Mouse (Mus musculus) c-Kit-positive CD71-negative TER-119-negative erythroid progenitor cells, embryonic 14.5 days (primary cell): ENCODE measurements around the gene Pnpla1.

Experiments used
- DNase-seq: peaks from one replicate; pipeline ENCODE4 v3.0.0-alpha.2; 2013; ENCODE audit warnings: low read depth

Gene Pnpla1

DNA sequence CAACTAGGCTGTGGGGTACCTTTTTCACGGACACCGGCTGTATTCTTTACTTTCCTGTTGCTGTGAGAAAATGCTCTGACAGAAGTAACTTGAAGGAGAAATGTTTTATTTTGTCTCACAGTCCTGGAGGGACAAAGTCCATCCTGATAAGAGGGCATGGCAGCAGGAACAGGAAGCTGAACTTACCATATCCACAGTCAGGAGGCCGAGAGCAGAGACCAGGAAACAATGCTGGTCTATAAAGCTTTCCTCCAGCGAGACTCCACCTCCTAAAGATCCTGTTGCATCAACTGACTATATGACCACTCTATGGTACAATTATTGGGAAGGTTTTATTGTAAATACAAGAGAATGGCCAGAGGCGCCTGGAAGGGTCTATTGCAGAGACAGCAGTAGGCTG, 14.5 kb upstream of the Pnpla1 start:
- no peak for DNase-seq

GRCm38 (mm10) chr17:28846974-28847617, 11.1 kb upstream of the Pnpla1 start:
- DNase-seq, result no peak

GRCm38 (mm10) chr17:28850511-28850910, 7.7 kb upstream of the Pnpla1 start:
- no peak for DNase-seq

GRCm38 (mm10) chr17:28854377-28854776, 3.8 kb upstream of the Pnpla1 start:
- DNase-seq, result no peak

- no peak for DNase-seq
Measured at GRCm38 (mm10) chr17:28855166-28855885, 2.9 kb upstream of the Pnpla1 start.

GRCm38 (mm10) chr17:28856030-28856429, 2.2 kb upstream of the Pnpla1 start:
- DNase-seq, result no peak

GRCm38 (mm10) chr17:28863926-28864325, 5.7 kb downstream of the Pnpla1 start:
- no peak for DNase-seq

DNA sequence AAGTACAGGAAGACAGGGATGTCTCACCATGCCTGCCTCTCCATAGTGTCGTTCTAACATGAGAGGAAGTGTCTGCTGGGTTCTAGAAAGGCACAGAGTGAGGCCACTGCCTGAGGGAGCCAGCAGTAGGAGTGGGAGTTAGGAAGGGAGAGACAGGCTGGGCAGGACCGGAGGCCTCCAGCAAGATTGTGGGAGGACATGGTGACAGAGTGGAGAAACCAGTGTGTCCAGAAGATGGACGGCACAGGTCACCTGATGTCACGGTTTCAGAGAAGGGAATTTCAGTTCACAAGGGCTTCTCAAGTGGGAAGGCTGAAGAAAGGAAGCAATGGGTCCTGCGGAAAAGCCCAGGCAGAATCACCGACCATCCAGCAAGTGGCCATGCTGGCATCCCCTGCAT, 6.3 kb downstream of the Pnpla1 start:
- DNase-seq, result no peak

DNA sequence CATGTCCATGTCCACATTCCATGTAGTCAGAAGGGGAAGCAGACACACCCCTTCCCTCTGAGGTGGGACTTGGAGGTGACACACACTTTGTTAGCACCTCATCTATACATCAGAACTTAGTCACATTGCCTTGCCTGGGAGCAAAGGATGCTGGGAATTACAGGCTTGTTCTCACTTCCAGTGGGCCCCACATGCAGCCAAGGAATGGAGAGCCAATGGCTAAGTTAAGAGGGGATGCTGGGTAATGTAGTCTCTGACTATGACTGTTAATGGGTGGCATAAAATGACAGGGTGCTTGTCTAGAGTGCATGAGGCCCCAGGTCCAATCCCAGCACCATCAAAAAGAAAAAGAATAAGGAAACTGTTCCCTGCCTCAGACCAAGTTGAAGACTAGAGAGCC, 8.7 kb downstream of the Pnpla1 start:
- DNase-seq, result no peak

- DNase-seq, result no peak
Measured at GRCm38 (mm10) chr17:28867381-28867780, 9.2 kb downstream of the Pnpla1 start.

DNA sequence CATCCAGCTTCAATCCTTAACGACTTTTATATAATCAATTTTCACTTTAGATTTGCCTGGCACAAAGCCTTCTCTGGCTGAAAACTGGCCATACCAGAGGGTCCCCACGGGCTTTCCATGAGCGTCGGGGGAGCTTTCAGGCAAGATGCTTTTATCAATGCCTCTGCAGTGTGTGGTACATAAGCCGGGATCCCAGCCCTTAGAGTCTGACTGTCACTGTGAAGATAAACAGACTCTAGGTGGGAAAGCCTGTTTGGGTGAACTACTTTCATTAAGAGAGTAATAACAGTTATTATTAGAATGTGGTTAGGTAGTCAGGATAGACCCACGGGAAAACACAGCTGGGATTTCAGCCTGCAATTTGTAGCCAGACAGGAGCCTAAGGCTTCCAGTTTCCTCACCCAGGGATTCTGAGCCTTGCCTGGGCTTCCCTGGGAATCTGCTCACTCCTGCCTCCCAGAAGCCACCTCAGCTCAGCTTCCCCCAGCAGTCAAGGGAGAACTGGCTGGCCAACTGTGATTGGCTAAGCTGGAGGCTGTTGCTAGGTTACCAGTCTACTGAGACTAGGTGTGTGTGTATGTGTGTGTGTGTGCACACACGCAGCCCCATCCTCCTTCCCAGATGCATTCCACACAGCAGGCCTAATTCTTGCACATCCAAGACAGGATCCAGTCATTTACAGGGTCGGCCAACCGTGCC, 11.3 kb downstream of the Pnpla1 start:
- no peak for DNase-seq

GRCm38 (mm10) chr17:28870435-28870834, 12.2 kb downstream of the Pnpla1 start:
- no peak for DNase-seq

DNA sequence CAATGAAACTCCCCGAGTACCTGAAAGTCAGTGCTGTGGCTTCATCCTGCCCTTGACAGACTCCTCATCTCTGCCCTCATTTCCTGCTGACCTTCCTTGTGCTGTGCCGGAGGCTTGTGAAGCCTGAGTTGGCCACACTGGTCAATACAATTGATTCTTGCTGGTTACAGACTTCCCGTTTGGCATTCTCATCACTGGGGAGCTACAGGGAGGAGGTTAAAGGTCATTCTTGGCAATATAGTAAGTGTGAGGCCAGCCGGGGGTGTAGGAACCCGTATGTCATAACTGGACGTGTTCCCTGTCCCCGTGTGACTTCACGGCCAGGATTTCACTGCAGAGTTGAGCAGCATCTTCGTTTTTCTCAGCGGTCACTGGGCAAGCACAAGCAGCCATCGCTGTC, 13.6 kb downstream of the Pnpla1 start:
- DNase-seq, result no peak

DNA sequence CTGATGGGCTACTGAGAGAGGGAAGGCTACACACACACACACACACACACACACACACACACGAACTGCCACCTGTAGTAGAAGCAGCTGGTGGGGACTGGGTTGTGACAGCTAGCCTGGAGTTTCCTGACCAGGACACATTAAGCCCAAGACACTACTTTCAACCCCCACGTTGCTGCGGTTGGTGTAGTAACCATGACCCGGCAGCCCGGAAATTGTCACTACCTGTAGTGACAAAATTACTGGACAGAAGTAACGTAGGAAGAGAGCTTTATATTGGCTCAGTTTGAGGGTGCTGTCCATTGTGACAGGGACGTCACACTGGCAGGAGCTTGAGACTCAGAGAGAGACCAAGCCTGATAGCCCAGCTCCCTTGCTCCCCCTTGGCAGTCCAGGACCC, 14.1 kb downstream of the Pnpla1 start:
- no peak for DNase-seq

- no peak for DNase-seq
Measured at GRCm38 (mm10) chr17:28874216-28874615, 16.0 kb downstream of the Pnpla1 start.

DNA sequence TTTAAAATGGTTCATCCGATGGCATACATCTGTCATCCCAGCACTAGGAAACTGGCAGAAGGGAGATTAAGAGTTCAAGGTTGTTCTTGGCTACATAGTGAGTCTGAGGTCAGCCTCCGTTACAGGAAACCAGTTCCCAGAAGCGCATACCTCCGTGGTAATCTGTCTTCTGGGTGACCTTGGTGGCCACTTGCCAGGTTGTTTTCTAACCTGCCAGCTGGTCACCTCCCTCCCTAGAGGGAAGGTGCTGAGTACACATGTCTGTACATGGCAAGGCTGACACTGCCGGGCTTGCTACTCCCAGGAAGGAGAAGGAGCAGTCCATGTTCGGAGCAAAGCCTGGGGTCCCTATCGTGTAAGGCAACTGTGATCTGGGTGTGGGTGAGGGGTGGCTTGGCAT, 16.6 kb downstream of the Pnpla1 start:
- DNase-seq, result no peak

- no peak for DNase-seq
Measured at GRCm38 (mm10) chr17:28875316-28875715, 17.1 kb downstream of the Pnpla1 start.

- no peak for DNase-seq
Measured at GRCm38 (mm10) chr17:28876331-28876730, 18.1 kb downstream of the Pnpla1 start.

GRCm38 (mm10) chr17:28876821-28877220, 18.6 kb downstream of the Pnpla1 start:
- no peak for DNase-seq

DNA sequence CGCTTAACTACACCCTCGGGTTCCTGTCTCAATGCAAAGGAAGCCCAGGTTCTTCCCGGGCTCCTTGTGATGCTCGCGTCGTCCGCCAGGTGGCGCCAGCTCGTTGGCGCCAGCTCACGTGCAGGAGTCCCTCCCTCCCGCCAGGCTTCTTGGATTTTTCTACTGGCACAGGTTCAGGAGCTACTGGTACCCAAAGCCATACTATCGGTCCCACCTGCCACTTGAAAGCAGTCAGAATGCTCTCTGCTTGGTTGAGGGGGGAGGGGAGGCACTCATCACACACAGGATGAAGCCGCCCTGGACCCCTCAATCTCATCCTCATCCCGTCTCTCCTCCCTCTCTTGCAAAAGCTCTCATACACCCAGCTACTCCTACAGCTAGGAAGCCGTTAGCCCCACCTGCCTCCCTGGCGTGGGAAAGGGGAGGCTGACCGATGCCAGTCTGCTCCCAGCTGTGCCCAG, 21.8 kb downstream of the Pnpla1 start:
- peak; percentile 58 for DNase-seq

- DNase-seq, result peak; percentile 76
Measured at GRCm38 (mm10) chr17:28882316-28882715, 24.1 kb downstream of the Pnpla1 start.

GRCm38 (mm10) chr17:28882810-28883209, 24.6 kb downstream of the Pnpla1 start:
- no peak for DNase-seq

DNA sequence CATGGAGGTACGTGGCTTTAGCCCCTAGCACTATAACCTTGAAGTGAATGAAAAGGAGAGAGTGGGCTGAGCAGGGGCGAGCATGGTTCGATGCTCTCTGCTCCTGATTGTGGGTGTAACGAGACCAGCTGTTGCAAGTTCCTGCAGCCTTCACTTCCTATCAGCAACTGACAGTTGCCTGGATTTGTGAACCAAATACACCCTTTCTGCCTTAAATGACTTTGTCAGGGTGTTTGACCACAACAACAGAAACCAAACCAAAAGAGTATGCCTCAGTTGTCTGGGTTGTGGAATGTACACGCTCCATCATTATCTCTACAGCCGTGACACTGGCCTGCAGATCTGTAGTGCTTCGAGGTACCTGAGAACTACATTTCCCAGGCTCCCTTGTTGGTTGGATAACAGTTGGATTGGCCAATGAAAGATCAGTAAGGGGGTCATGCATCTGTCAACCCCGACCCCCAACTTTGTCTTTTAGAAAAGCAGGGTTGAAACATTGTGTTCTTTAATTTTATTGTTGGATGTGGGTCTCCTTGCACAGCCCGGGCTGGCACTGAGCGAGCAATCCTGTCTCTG, 25.8 kb downstream of the Pnpla1 start:
- no peak for DNase-seq
